Mouse (Mus musculus): ENCODE data around the gene Nup210. TPM values are rescaled to one million over a fixed set of nuclear protein-coding genes. Genes with fewer than 3 reads are reported as not detected.

The Nup210 gene
- polyA plus RNA-seq, 1 experiment from 2014 or later, result 2.8 TPM

- Histone ChIP-seq H3K36me3 (ENCODE audit: control insufficient read depth, insufficient read depth) (no peaks in the 10 kb centered on the region), H3K9ac (ENCODE audit: low read depth, low read length) (no peak overlapping the region), H3K4me3 (ENCODE audit: low read depth, low read length) (no peak overlapping the region), H3K9me3 (ENCODE audit: control insufficient read depth) (no peaks in the 10 kb centered on the region), H3K27ac (ENCODE audit: low read depth, low read length) (no peak overlapping the region), H3K27me3 (replicated peaks; ENCODE audit: control insufficient read depth, insufficient read depth, low read length) (no peaks in the 10 kb centered on the region), H3K4me1 (replicated peaks; ENCODE audit: control insufficient read depth, insufficient read depth, low read length) (no peaks in the 10 kb centered on the region), H3K4me2 (replicated peaks; ENCODE audit: low read depth) (no peak overlapping the region)
- no peak for ATAC-seq
- TF ChIP-seq CTCF (IDR thresholded peaks at IDR 0.05; ENCODE audit: low read depth), result no peak
- 52% methylated on average over 5 of the region's 5 CpGs for whole genome bisulfite sequencing
Measured at GRCm38 (mm10) chr6:91146443-91147151, 30.0 kb upstream of the Nup210 start.

- WGBS, result 83% methylated on average over 5 of the region's 5 CpGs
- H3K4me1 ChIP-seq (replicated peaks; ENCODE audit: control insufficient read depth, insufficient read depth, low read length), result no peaks in the 10 kb centered on the region
- no peak overlapping the region for H3K9ac ChIP-seq (ENCODE audit: low read depth, low read length)
- TF ChIP-seq CTCF (IDR thresholded peaks at IDR 0.05; ENCODE audit: low read depth), result no peak
- no peak overlapping the region for H3K27ac ChIP-seq (ENCODE audit: low read depth, low read length)
- H3K36me3 ChIP-seq (ENCODE audit: control insufficient read depth, insufficient read depth), result no peaks in the 10 kb centered on the region
- no peaks in the 10 kb centered on the region for H3K9me3 ChIP-seq (ENCODE audit: control insufficient read depth)
- no peaks in the 10 kb centered on the region for H3K27me3 ChIP-seq (replicated peaks; ENCODE audit: control insufficient read depth, insufficient read depth, low read length)
- no peak for ATAC-seq
- no peak overlapping the region for H3K4me2 ChIP-seq (replicated peaks; ENCODE audit: low read depth)
- no peak overlapping the region for H3K4me3 ChIP-seq (ENCODE audit: low read depth, low read length)
Measured at GRCm38 (mm10) chr6:91145572-91145971, 28.9 kb upstream of the Nup210 start.

- no peak overlapping the region for H3K4me2 ChIP-seq (replicated peaks; ENCODE audit: low read depth)
- no peak overlapping the region for H3K9ac ChIP-seq (ENCODE audit: low read depth, low read length)
- H3K4me1 ChIP-seq (replicated peaks; ENCODE audit: control insufficient read depth, insufficient read depth, low read length), result no peaks in the 10 kb centered on the region
- H3K36me3 ChIP-seq (ENCODE audit: control insufficient read depth, insufficient read depth), result no peaks in the 10 kb centered on the region
- no peaks in the 10 kb centered on the region for H3K9me3 ChIP-seq (ENCODE audit: control insufficient read depth)
- no peak overlapping the region for H3K27ac ChIP-seq (ENCODE audit: low read depth, low read length)
- H3K4me3 ChIP-seq (ENCODE audit: low read depth, low read length), result no peak overlapping the region
- peak; percentile 51; the same call in 1 of the 2 replicates for ATAC-seq
- WGBS, result 32% methylated on average over 3 of the region's 3 CpGs
- TF ChIP-seq CTCF (IDR thresholded peaks at IDR 0.05; ENCODE audit: low read depth), result peak; percentile 32; the same call in 1 of the 2 replicates
- H3K27me3 ChIP-seq (replicated peaks; ENCODE audit: control insufficient read depth, insufficient read depth, low read length), result no peaks in the 10 kb centered on the region
Measured at GRCm38 (mm10) chr6:91145056-91145455, 28.4 kb upstream of the Nup210 start.

GRCm38 (mm10) chr6:91139846-91140245, 23.2 kb upstream of the Nup210 start:
- Histone ChIP-seq H3K4me2 (replicated peaks; ENCODE audit: low read depth) (no peak overlapping the region), H3K27ac (ENCODE audit: low read depth, low read length) (no peak overlapping the region), H3K4me3 (ENCODE audit: low read depth, low read length) (no peak overlapping the region), H3K36me3 (ENCODE audit: control insufficient read depth, insufficient read depth) (no peaks in the 10 kb centered on the region), H3K9ac (ENCODE audit: low read depth, low read length) (no peak overlapping the region), H3K4me1 (replicated peaks; ENCODE audit: control insufficient read depth, insufficient read depth, low read length) (no peaks in the 10 kb centered on the region), H3K9me3 (ENCODE audit: control insufficient read depth) (no peaks in the 10 kb centered on the region), H3K27me3 (replicated peaks; ENCODE audit: control insufficient read depth, insufficient read depth, low read length) (no peaks in the 10 kb centered on the region)
- WGBS, result 24% methylated on average over 4 of the region's 4 CpGs
- TF ChIP-seq CTCF (IDR thresholded peaks at IDR 0.05; ENCODE audit: low read depth), result peak; percentile 95
- ATAC-seq, result no peak

- Histone ChIP-seq H3K4me1 (replicated peaks; ENCODE audit: control insufficient read depth, insufficient read depth, low read length) (no peaks in the 10 kb centered on the region), H3K9ac (ENCODE audit: low read depth, low read length) (no peak overlapping the region), H3K36me3 (ENCODE audit: control insufficient read depth, insufficient read depth) (no peaks in the 10 kb centered on the region), H3K27ac (ENCODE audit: low read depth, low read length) (no peak overlapping the region), H3K4me2 (replicated peaks; ENCODE audit: low read depth) (no peak overlapping the region), H3K4me3 (ENCODE audit: low read depth, low read length) (no peak overlapping the region), H3K27me3 (replicated peaks; ENCODE audit: control insufficient read depth, insufficient read depth, low read length) (no peaks in the 10 kb centered on the region), H3K9me3 (ENCODE audit: control insufficient read depth) (no peaks in the 10 kb centered on the region)
- ATAC-seq, result no peak
- 65% methylated on average over 10 of the region's 10 CpGs for WGBS
- TF ChIP-seq CTCF (IDR thresholded peaks at IDR 0.05; ENCODE audit: low read depth), result no peak
Measured at GRCm38 (mm10) chr6:91137343-91137956, 20.8 kb upstream of the Nup210 start.

GRCm38 (mm10) chr6:91130856-91131255, 14.2 kb upstream of the Nup210 start:
- Histone ChIP-seq H3K4me1 (replicated peaks; ENCODE audit: control insufficient read depth, insufficient read depth, low read length) (no peaks in the 10 kb centered on the region), H3K27ac (ENCODE audit: low read depth, low read length) (no peak overlapping the region), H3K4me3 (ENCODE audit: low read depth, low read length) (no peak overlapping the region), H3K9ac (ENCODE audit: low read depth, low read length) (no peak overlapping the region), H3K4me2 (replicated peaks; ENCODE audit: low read depth) (no peak overlapping the region), H3K27me3 (replicated peaks; ENCODE audit: control insufficient read depth, insufficient read depth, low read length) (no peaks in the 10 kb centered on the region), H3K9me3 (ENCODE audit: control insufficient read depth) (no peaks in the 10 kb centered on the region), H3K36me3 (ENCODE audit: control insufficient read depth, insufficient read depth) (no peaks in the 10 kb centered on the region)
- TF ChIP-seq CTCF (IDR thresholded peaks at IDR 0.05; ENCODE audit: low read depth), result no peak
- ATAC-seq, result no peak
- WGBS, result 48% methylated on average over 1 of the region's 1 CpGs

Measured in intestine, postnatal 0 days (tissue).